Mouse (Mus musculus) gastrocnemius, adult 18-20 months (tissue): Measurements from ENCODE around the gene Hist1h2bh. TPM values are rescaled to one million over a fixed set of nuclear protein-coding genes. Genes with fewer than 3 reads are reported as not detected.

Experiments used
- DNase-seq: peaks from one replicate; pipeline ENCODE4 v3.0.0; 2021; ENCODE audit warnings: low spot score
- total RNA-seq, 2 experiments: library from RNA; stranded (reverse); gene quantifications; 2 replicates each; pipeline ENCODE4 v1.2.3; 2021

The Hist1h2bh gene
- total RNA-seq, 2 experiments from 2014 or later: 1.0 to 1.1 TPM

GRCm38 (mm10) chr13:23530901-23531875 is 12.0 kb downstream of the Hist1h2bh start, which contains the start of gene Hist1h4h:
Gene Hist1h4h, plus strand, starts transcription at chr13:23531050.
- peak; percentile 97 for DNase-seq

- peak; percentile 78 for DNase-seq
Observed at GRCm38 (mm10) chr13:23530181-23530900, 12.9 kb downstream of the Hist1h2bh start.

- DNase-seq: no peak
Observed at GRCm38 (mm10) chr13:23529480-23530165, 13.6 kb downstream of the Hist1h2bh start.

GRCm38 (mm10) chr13:23529005-23529404 is 14.2 kb downstream of the Hist1h2bh start:
- DNase-seq: no peak

GRCm38 (mm10) chr13:23526312-23526711 is 16.9 kb downstream of the Hist1h2bh start:
- DNase-seq: peak; percentile 91

GRCm38 (mm10) chr13:23525901-23526300 is 17.3 kb downstream of the Hist1h2bh start:
- no peak for DNase-seq

- DNase-seq: peak; percentile 62
Observed at GRCm38 (mm10) chr13:23524654-23525053, 18.5 kb downstream of the Hist1h2bh start.

- DNase-seq: no peak
Observed at GRCm38 (mm10) chr13:23523976-23524375, 19.2 kb downstream of the Hist1h2bh start.

GRCm38 (mm10) chr13:23521703-23522102 is 21.5 kb downstream of the Hist1h2bh start:
- DNase-seq: peak; percentile 74

GRCm38 (mm10) chr13:23519416-23519815 is 23.8 kb downstream of the Hist1h2bh start:
- DNase-seq: peak; percentile 84

GRCm38 (mm10) chr13:23518885-23519284 is 24.3 kb downstream of the Hist1h2bh start:
- DNase-seq: peak; percentile 83

- DNase-seq: no peak
Observed at GRCm38 (mm10) chr13:23518295-23518603, 24.9 kb downstream of the Hist1h2bh start.

- DNase-seq: peak; percentile 90
Observed at GRCm38 (mm10) chr13:23517603-23518294, 25.4 kb downstream of the Hist1h2bh start.

GRCm38 (mm10) chr13:23516822-23517602 is 26.2 kb downstream of the Hist1h2bh start:
- DNase-seq: peak; percentile 68

- no peak for DNase-seq
Observed at GRCm38 (mm10) chr13:23515826-23516620, 27.2 kb downstream of the Hist1h2bh start.

- no peak for DNase-seq
Observed at GRCm38 (mm10) chr13:23515281-23515680, 27.9 kb downstream of the Hist1h2bh start.

GRCm38 (mm10) chr13:23513517-23513916 is 29.7 kb downstream of the Hist1h2bh start:
- no peak for DNase-seq

- DNase-seq: no peak
Observed at GRCm38 (mm10) chr13:23510127-23510526, 33.1 kb downstream of the Hist1h2bh start.

- no peak for DNase-seq
Observed at GRCm38 (mm10) chr13:23506819-23507515, 36.2 kb downstream of the Hist1h2bh start.
